Mouse (Mus musculus) ovary, adult 2 months (tissue): ENCODE data around the gene Hibadh. TPM values are rescaled to one million over a fixed set of nuclear protein-coding genes. Genes with fewer than 3 reads are reported as not detected.

Experiments used
- polyA plus RNA-seq: library from polyadenylated mRNA; depleted of rRNA; stranded (reverse); fragments of >200 nt; gene quantifications from 2 replicates; pipeline ENCODE4 v1.2.3, GENCODE M21; 2012; rRNA removed

Hibadh gene
- polyA plus RNA-seq, result 26.9 and 30.1 TPM in 2 replicates

DNA sequence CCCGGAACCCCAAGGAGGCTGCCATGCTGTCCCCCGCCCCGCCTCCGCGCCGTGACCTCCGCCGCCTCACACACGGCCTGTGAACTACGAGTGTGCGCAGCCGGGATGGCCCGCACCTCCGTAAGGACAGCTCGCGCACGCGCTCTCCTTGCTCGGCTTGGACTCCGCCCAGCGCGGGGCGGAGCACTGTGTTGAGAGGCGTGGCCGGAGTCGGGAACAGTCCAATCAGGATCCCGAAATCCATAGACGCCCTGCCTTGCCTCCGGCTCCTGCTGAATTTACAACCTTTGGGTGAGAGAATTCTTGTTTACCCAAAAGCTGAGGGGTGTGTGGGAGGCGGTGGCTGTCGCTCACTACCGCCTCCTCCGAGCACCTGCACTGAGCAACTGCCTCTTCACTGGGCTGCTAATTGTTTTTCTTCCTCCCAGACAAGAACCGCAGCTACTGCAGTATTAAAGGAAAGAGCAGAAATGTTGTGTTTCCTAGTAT lies at the start of gene Hibadh:
Gene Hibadh (minus strand): TSS at position 166 of the 489 bp plus-strand sequence.

Other genes starting within 250 kb of the Hibadh start
- 11.2 and 19.8 TPM in 2 replicates for gene Tax1bp1, start 73.3 kb upstream of the Hibadh start, polyA plus RNA-seq